Mouse (Mus musculus): Measurements from ENCODE around the gene Faf1.
"Not testable (repeated sequence)": the region's sequence is repeated elsewhere in the genome, so short reads cannot be mapped to it uniquely, and the experiment has no call there.

Gene Faf1

DNA sequence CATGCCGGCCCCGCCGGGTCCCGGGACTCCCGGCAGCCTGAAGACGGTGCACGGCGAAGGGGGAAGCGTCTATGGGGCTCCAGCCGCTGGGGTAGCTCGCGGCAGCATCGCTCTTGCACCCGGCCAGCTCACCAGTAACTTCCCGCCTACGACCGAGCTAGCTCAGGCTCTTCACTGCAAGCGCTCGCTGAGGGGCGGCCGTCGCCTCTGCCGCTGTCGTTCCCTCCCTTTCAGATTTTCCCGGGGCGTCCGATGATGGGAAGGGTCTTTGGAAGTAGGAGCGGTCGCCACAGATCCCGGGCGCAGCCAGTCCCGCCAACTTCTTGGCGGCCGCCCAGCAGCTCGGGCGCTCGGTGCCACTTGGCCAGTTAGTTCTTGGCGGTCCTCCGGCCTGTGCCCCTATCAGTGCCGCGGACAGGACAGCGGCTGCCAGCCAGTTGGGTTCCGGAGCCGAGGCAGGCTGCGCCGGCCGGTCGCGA is 10.4 kb upstream of the Faf1 start:
- DNase-seq, result peak; percentile 74

- peak; percentile 94 for DNase-seq
Observed at GRCm38 (mm10) chr4:109666461-109667269, 9.7 kb upstream of the Faf1 start, which contains the start of gene Cdkn2c. TSS of gene Cdkn2c (minus strand) at chr4:109667189.

DNA sequence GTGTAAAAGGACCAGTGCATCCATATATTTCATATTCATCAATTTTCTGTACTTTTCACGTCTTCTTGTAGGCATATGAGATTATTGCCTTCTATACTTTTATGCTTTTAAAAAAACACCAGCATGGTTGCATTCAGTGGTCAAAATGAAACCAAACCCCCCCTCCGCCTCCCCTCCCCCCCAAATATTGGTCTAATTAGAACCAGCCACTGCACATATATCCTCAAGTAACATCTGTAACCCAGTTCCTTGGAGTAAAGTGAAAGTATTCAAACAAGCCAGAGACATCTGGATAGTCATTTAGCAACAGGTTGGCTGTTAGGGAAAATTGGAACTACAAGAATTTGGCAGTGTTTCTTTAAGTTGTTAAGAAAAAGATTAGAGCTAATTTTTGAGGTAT is 8.9 kb upstream of the Faf1 start:
- no peak for DNase-seq

DNA sequence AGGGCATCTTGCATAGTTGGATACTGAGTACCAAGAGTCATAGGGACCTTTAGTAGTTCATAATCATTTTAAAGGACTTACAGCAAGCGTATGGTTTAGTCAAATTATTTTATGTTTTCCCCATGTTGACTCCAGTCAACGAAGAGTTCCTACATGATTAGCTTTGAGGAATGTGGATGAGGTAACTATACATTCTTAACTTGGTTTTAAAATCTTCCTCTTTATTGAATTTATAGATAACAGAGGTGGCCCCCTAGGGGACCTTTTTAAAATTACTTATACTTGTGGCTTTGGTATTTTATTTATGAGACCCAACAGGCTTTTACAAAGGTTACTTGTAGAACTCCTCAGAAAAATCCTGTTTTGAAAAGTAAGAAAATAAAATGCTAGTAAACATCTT is 6.2 kb upstream of the Faf1 start:
- DNase-seq, result no peak

DNA sequence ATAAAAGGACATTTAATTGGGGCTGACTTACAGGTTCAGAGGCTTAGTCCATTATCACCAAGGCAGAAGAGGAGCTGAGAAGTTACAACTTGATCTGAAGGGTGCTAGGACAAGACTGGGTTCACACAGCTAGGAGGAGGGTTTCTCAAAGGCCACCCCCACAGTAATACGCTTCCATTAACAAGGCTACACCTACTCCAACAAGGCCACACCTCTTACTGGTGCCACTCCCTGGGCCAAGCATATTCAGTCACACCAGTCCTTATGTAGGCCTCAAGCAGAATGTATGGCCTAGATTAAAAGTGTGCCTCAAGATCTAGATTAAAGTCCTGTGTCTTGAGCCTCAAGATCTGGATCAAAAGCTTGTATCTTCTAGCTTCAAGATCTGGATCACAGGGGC is 4.4 kb upstream of the Faf1 start:
- no peak for DNase-seq

DNA sequence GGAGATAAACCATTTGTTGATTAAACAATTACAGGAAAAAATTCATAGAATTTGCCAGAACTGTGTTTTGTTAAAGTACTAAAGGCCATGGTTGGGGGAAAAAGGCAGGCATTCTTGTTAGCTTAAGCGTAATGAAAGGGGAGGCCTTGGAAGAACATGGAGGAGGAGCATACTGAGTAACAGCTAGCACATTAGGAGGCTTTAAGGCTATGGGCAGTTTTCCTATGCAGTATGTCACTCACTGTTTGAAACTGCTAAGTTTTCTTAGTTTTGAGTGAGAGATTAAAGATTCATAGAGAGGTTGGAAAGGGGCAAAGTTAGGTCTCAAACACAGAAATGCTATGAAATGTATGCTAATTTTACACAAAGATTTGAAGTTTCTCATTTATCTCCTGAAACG is 2.3 kb upstream of the Faf1 start:
- DNase-seq, result no peak

DNA sequence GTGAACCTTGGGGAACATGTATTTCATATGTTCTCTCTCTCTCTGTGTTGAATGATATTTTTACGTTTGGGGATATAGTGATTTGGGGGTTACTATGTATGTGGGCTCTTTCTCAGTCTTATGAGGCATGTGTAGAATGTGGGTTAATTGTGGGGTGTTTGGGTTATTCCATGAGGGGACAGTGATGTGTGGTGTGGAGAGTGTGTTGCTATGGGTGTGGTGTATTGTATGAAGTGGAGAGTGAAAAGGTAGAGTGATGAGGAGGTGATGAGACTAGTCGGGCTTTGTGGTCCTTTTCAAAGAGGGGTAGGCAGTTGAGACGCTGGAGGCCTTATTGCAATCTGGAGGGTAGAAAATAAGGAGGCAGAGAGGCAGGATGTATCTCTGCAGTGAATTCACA is 833 bp downstream of the Faf1 start:
- DNase-seq, result no peak

DNA sequence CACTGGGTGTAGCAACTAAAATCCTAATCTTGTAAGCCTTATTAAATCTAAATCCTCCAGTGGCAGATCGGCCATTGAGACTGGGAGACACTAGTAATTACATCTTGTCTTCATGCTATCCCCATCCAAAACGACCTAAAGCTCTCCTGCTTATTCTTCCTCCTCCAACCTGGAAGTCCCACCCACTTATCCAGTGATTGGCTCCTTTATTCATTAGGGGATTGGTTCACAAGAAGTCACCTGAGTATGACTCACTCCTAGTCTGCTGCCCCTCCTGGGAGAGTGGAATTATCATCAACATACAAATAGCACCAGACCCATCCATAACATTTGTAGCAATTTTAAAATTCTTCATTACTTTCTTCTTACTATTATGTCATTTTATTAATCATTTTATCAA is 7.2 kb downstream of the Faf1 start:
- DNase-seq, result no peak

DNA sequence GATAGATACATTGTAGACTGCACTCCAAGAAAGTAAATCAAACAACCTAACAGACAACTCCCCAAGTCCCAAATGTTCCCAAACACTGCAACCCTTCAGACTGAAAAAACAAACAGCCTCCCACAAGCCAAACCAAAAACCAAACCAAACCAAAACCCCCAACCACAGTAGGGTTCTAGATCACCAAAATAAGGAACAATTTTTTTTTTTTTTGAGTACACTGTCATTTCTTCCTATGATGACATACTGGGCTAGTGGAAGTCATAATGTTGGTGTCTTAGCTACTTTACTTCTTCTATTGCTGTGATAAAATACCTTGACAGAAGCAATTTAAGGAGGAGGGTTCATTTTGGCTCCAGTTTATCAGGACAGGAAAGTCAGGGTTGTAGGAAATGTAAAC is 16.3 kb downstream of the Faf1 start:
- no peak for DNase-seq

GRCm38 (mm10) chr4:109700727-109701126 is 24.3 kb downstream of the Faf1 start:
- DNase-seq, result not testable (repeated sequence)

- no peak for DNase-seq
Observed at GRCm38 (mm10) chr4:109703568-109703967, 27.2 kb downstream of the Faf1 start.

- no peak for DNase-seq
Observed at GRCm38 (mm10) chr4:109705349-109705748, 29.0 kb downstream of the Faf1 start.

DNA sequence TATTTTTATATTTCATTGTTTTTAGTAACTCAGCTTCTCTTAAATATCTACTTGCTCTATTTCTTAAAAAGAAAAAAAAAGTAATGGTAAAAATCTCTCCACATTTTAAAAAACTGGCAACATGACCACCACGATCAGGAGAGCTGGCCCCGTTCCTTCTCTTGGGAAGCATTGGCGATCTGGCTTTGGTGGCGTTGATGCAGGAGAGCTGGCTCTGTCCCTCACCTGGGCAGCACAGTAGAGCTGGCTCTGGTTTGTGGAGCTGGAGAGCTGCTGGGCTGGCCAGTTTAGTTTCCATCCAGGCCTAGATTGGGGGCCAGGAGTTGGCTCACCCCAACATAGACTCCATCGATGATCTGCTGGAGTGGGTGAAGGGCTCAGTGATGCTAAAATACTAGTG is 42.9 kb downstream of the Faf1 start:
- no peak for DNase-seq

DNA sequence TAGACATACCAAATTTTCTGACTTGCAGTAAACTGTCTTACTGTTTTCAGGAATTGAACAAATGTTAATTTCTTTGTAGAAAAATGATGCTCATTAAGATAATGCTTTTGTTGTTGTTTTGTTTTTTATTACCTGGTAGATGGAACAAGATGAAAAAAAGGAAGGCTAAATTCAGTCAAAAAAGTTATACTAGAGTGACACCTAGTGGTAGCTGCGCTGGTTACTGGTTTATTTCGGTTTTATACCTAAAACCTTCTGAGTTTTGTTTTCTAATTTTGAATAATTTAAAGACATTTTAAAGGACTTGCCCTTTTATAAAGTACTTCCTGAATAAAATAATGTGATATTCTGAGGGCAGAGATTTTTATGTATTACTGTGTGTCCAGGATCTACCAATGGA is 52.9 kb downstream of the Faf1 start:
- DNase-seq, result peak; percentile 52

- no peak for DNase-seq
Observed at GRCm38 (mm10) chr4:109735754-109736153, 59.4 kb downstream of the Faf1 start.

DNA sequence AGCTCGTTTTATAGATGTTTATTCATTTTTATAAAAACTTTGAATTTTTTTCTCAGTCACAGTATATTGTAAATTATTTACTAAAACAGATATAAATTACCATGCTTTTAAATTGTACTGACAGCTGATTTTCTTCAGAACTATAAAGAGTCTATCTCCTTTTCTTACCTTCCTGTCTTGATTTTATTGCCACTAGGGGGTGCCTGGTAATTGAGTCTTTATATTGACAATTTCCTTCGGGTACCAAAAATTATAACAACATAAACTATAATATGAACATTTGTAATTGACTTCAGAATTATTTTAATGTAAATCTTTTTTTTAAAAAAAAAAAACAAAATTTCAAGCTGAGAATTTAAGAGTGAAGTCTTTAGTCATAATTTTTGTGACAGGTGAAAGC is 67.6 kb downstream of the Faf1 start:
- DNase-seq, result no peak

GRCm38 (mm10) chr4:109759031-109759430 is 82.6 kb downstream of the Faf1 start:
- DNase-seq, result peak; percentile 67

DNA sequence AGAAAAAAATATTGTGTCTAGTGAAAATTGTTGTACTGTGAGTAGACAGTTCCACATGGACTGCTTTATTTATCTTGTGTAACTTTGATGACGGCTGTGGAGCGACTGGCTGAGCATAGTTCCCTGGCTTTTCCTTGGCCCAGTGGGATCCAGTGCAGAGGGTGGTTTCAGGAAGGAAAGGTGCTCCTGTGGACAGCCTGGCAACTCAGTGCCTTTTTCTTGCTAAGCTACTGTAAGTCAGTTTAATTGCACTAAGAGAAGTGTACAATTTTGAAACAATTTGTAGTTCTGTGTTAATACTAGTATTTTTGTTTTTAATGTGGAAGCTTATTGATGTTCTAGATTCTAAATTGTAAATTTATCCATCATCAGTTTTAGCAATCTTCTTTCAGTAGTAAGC is 83.5 kb downstream of the Faf1 start:
- DNase-seq, result no peak

DNA sequence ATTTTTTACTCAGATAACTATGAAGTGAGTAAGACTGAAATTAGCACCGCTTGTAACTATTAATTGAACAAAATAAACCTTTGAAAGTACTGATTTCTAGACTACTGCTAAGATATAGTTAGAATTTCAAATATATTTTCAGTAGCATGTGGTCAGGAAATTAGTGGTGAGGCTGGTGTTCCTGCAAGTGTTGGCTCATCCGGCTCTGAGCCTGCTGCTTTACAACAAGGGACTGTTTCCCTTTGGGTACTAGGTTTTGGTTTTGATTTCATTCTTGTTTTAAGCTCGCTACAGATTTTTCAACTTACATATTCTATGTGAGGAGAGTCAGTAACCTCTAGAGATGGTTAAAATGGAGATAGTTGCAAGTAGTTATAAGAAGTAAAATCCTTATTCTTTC is 84.1 kb downstream of the Faf1 start:
- no peak for DNase-seq

GRCm38 (mm10) chr4:109762768-109763501 is 86.5 kb downstream of the Faf1 start:
- DNase-seq, result no peak

DNA sequence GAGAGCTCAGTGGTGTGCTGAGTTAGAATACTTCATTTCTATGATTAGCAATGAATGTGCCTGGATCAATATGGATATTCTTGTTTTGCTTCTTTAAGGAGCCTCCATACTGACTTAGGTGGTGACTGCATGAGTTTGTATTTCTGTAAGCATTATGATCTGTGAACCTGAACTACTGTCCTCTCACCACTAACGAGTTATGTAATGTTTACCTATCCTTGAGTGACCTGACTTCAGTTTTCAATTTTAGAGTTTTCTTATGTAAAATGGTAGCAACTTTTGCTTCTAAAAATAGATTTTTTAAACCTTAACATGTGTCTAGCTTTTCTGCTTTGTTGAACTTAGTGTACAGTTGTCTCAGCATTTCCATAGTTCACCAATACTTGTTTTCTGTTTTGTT is 92.7 kb downstream of the Faf1 start:
- DNase-seq, result no peak

DNA sequence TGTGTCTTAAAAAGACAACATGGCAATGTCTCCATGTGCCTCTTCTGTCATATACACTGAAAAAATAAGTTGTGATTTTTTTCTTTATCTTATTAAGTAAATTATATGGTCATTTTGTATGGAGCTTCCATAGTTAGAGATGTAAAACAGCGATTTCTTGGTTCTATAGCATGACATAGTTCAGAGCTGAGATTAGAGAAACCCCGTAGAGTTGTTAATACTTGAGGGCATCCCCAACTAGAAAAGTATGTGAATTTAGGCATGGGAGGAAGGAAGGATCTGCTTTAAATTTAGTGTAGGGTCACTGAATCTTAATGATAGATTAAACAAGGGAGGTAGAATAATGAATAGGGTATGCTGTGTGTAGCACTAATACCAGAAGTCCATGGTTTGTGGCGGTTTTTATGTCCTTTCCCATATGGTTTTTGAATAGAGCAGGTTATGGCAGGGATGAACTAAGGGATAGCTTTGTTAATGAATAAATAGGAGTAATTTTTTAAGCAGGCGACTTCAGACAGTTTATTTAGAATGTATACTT is 106.3 kb downstream of the Faf1 start:
- DNase-seq, result no peak

DNA sequence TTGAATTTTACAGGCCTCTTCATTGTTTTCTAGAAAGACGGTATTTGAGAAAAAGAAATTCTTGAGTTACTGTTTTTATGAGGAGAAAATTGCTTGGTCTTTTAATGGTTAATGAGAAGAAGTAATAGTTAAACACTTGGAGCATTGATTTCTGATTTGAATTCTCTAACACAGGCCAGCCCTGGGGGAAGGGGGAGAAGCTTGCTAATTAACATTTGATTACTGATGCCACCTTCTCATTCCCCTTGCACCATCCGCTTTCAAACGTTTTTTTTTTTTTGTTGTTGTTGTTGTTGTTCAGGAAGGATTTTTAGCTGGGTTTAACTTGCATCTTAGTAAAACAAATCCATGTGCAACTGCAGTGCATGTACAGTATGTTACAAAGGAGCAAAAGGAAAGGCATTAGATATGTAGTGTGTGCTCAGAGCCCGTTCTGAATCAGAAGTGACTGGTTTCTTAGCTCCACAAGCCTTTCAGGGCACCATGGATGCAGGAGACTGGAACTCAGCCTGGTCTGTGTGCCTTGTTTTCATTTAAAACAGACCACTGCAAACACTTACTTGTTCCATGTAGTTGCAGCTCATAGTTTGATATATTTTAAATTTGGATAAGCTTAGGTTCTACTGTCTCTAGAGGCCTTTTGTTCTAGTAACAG is 113.1 kb downstream of the Faf1 start:
- no peak for DNase-seq
